In the genomic region with DNA sequence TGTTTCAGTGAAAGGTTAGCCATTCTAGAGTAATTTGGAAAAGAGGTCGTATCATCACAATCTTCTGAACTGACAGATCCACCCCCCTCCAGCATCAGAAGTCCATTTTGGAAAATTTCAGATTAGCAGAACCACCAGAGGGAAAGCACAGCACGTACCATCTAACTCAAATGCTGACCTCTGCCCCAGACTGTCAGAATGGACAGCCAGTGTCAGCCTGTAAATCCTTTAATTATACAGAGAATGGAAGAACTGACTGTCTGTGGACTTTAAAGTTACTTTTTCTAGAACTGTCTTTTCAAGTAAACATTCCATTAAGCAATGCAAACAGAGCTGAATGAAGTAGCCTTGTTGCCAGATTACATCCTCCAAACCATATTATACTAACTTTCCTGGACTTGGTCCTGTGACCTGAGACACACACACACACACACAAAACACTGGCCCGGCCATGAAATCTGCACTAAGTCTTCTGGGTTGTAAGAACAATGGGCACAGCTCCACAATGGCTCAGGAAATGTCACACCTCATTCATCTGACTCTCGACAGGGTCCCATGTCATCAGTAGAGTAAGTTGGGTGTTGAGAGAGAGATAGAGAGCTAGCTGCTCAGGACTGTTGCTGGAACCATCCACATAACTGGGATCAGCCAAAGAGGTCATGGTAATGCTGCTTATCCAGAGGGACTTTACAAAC, we compare ENCODE assay signal across 24 mouse cellular contexts. TPM values are rescaled to one million over a fixed set of nuclear protein-coding genes. Genes with fewer than 3 reads are reported as not detected.
A peak's percentile ranks its signal among the peaks of the same experiment; 100 is the strongest.
DNase-seq lines count a peak whose midpoint lies in the region; ATAC-seq and TF ChIP-seq lines count a peak whose summit lies in the region.
"Had no signal": no experiment of that assay in that cellular context is flagged by ENCODE, and none has a peak within 500 bp of the region (broad histone marks: within the 10 kb centered on the region; RNA-seq: fewer than 3 reads in every experiment).

No protein-coding gene starts in this region.

- no peak for TF ChIP-seq EP300 in heart, adult 2 months (IDR thresholded peaks at IDR 0.05; ENCODE audit: insufficient read depth, low read depth, low read length)

- TF ChIP-seq POLR2A in heart, adult 2 months (IDR thresholded peaks at IDR 0.05; ENCODE audit: insufficient read depth, low read depth, low read length): no peak
- no peak for TF ChIP-seq POLR2A in lung, adult 2 months (IDR thresholded peaks at IDR 0.05; ENCODE audit: borderline replicate concordance, extremely low read depth, low read depth, low read length)

- DNase-seq in heart, adult 2 months: no peak
- DNase-seq in heart, postnatal 25 days (ENCODE audit: low spot score): no peak
- DNase-seq in lung, adult 18-20 months: peak; percentile 43 to 58
- DNase-seq in lung, adult 2 months: no peak
- DNase-seq in lung, postnatal 25 days (ENCODE audit: low spot score): peak; percentile 43
- DNase-seq in cerebellum, adult 8-10 months: no peak
- DNase-seq: adrenal gland, postnatal 25 days; cerebellum, adult 11 months; cerebellum, postnatal 14 days; heart, postnatal 4 days; midbrain, embryonic 14.5 days; right cerebral cortex, adult 18-20 months; thymus, adult 2 months had no signal

- TF ChIP-seq CTCF in heart, adult 2 months (IDR thresholded peaks at IDR 0.05): no peak
- TF ChIP-seq CTCF in lung, adult 2 months (IDR thresholded peaks at IDR 0.05; ENCODE audit: insufficient read depth, low read length): no peak

- ATAC-seq in activated CD4-positive, CD25-positive, alpha-beta regulatory T cell, adult 4 months: no peak
- ATAC-seq: forebrain, embryonic 15.5 days; intestine, embryonic 16.5 days had no signal

- H3K9ac ChIP-seq in heart, adult 2 months (ENCODE audit: low read depth, low read length): no peak overlapping the region
- H3K9ac ChIP-seq: embryonic facial prominence, embryonic 13.5 days; forebrain, embryonic 15.5 days; heart, embryonic 13.5 days; hindbrain, embryonic 15.5 days; kidney, embryonic 15.5 days; limb, embryonic 15.5 days; neural tube, embryonic 13.5 days had no signal

- no peaks in the 10 kb centered on the region for H3K27me3 ChIP-seq in heart, adult 2 months (ENCODE audit: control insufficient read depth, insufficient read depth, low read length)
- H3K27me3 ChIP-seq: embryonic facial prominence, embryonic 13.5 days; forebrain, embryonic 15.5 days; heart, embryonic 13.5 days; hindbrain, embryonic 15.5 days; kidney, embryonic 15.5 days; limb, embryonic 15.5 days; megakaryocyte, embryonic 14.5 days; neural tube, embryonic 13.5 days had no signal

- peak overlapping the region; percentile 64; the same call in 1 of the 2 replicates for H3K27ac ChIP-seq in heart, adult 2 months
- H3K27ac ChIP-seq: embryonic facial prominence, embryonic 13.5 days; forebrain, embryonic 15.5 days; heart, embryonic 13.5 days; hindbrain, embryonic 15.5 days; kidney, embryonic 15.5 days; limb, embryonic 15.5 days; neural tube, embryonic 13.5 days had no signal

- no peaks in the 10 kb centered on the region for H3K79me2 ChIP-seq in heart, adult 2 months (replicated peaks; ENCODE audit: control insufficient read depth, insufficient read depth, low read length)

- intact Hi-C loops in heart, adult 2 months (cut with DNase I): no loop called here
- intact Hi-C loops in heart, postnatal 25 days (cut with DNase I): loop anchor here (5.0 kb wide), 1 partner anchor 75 kb away; no protein-coding TSS in a partner anchor

- 51% methylated on average over 4 of the region's 4 CpGs for WGBS in heart, adult 2 months
- WGBS in lung, adult 2 months: 39% methylated on average over 4 of the region's 4 CpGs

- peaks cover 6% of the 10 kb centered on the region for H3K36me3 ChIP-seq in heart, adult 2 months (ENCODE audit: control insufficient read depth, insufficient read depth, low read length)
- H3K36me3 ChIP-seq: embryonic facial prominence, embryonic 13.5 days; forebrain, embryonic 15.5 days; heart, embryonic 13.5 days; hindbrain, embryonic 15.5 days; kidney, embryonic 15.5 days; limb, embryonic 15.5 days; neural tube, embryonic 13.5 days had no signal

- H3K4me3 ChIP-seq in heart, adult 2 months: no peak overlapping the region
- no peak overlapping the region for H3K4me3 ChIP-seq in lung, adult 2 months (replicated peaks; ENCODE audit: extremely low read depth, low read depth, low read length)
- H3K4me3 ChIP-seq: embryonic facial prominence, embryonic 13.5 days; forebrain, embryonic 15.5 days; heart, embryonic 13.5 days; hindbrain, embryonic 15.5 days; kidney, embryonic 15.5 days; limb, embryonic 15.5 days; megakaryocyte, embryonic 14.5 days; neural tube, embryonic 13.5 days had no signal

- peaks cover 17% of the 10 kb centered on the region for H3K4me1 ChIP-seq in heart, adult 2 months (ENCODE audit: control insufficient read depth, insufficient read depth, low read length)
- H3K4me1 ChIP-seq in lung, adult 2 months (ENCODE audit: control insufficient read depth, insufficient read depth, low read length): peaks cover 14% of the 10 kb centered on the region
- H3K4me1 ChIP-seq: forebrain, embryonic 15.5 days; hindbrain, embryonic 15.5 days; kidney, embryonic 15.5 days; neural tube, embryonic 13.5 days had no signal

RNA-seq across cellular contexts. Expression of a gene that starts 21.0 kb away (rescaled TPM):
- total RNA-seq in heart, adult 2 months (2021): 1 to 10 TPM in 1 of 2 experiments, under 1 TPM in 1; 0.99 to 1.4 TPM
- polyA plus RNA-seq in heart, adult 2 months (2012; rRNA removed): 0.08 and 0.09 TPM in 2 replicates
- 1 to 10 TPM; 1.5 TPM for total RNA-seq in heart, postnatal 25 days (2021)
- not detected in 2 replicates for polyA plus RNA-seq in lung, adult 2 months (2012; rRNA removed)
- 1 to 10 TPM; 6.6 to 7.3 TPM for polyA plus RNA-seq in activated CD4-positive, CD25-positive, alpha-beta regulatory T cell, adult 4 months (2017; shearing (Covaris generic))
- polyA plus RNA-seq: small intestine, adult 2 months; thymus, adult 2 months had no signal

RNA-seq across cellular contexts. Expression of a gene that starts 32.5 kb away (rescaled TPM):
- 10 to 100 TPM; 13.4 to 15.4 TPM for total RNA-seq in heart, adult 2 months (2021)
- polyA plus RNA-seq in heart, adult 2 months (2012; rRNA removed): 8.2 and 14.8 TPM in 2 replicates
- 10 to 100 TPM; 15.1 to 16.1 TPM for total RNA-seq in heart, postnatal 25 days (2021)
- 3.1 and 7.5 TPM in 2 replicates for polyA plus RNA-seq in lung, adult 2 months (2012; rRNA removed)
- polyA plus RNA-seq in activated CD4-positive, CD25-positive, alpha-beta regulatory T cell, adult 4 months (2017; shearing (Covaris generic)): under 1 TPM; 0.08 to 0.26 TPM

RNA-seq across cellular contexts. Expression of a gene that starts 51.1 kb away (rescaled TPM):
- total RNA-seq in heart, adult 2 months (2021): 1 to 10 TPM; 6.7 to 7.3 TPM
- 4.3 and 6.9 TPM in 2 replicates for polyA plus RNA-seq in heart, adult 2 months (2012; rRNA removed)
- total RNA-seq in heart, postnatal 25 days (2021): 1 to 10 TPM; 5.6 to 6.4 TPM
- polyA plus RNA-seq in lung, adult 2 months (2012; rRNA removed): 4.9 and 7.3 TPM in 2 replicates
- 1 to 10 TPM; 2.7 to 4.6 TPM for polyA plus RNA-seq in activated CD4-positive, CD25-positive, alpha-beta regulatory T cell, adult 4 months (2017; shearing (Covaris generic))

Comparison
In these comparisons a context has a peak if more than half of its experiments do, and no peak if none do; other contexts are left out.
1. DNase-seq: peak in lung, adult 18-20 months (2 of 2) and lung, postnatal 25 days (single experiment); none in heart, adult 2 months (0 of 2), heart, postnatal 25 days (single experiment), lung, adult 2 months (single experiment) and cerebellum, adult 8-10 months (single experiment).